Mouse (Mus musculus) Muller cell, postnatal 12 days (primary cell): Measurements from ENCODE around the gene Gm5965.
"Not testable (repeated sequence)": the region's sequence is repeated elsewhere in the genome, so short reads cannot be mapped to it uniquely, and the experiment has no call there.

ENCODE experiments used
- DNase-seq: peaks from one replicate; pipeline ENCODE4 v3.0.0-alpha.2; 2015; ENCODE audit errors: inconsistent ontology term

The Gm5965 gene

GRCm38 (mm10) chr16:88777596-88777995 is at the start of gene Gm5965:
TSS of gene Gm5965 (plus strand) at chr16:88777896.
- DNase-seq = no peak

DNA sequence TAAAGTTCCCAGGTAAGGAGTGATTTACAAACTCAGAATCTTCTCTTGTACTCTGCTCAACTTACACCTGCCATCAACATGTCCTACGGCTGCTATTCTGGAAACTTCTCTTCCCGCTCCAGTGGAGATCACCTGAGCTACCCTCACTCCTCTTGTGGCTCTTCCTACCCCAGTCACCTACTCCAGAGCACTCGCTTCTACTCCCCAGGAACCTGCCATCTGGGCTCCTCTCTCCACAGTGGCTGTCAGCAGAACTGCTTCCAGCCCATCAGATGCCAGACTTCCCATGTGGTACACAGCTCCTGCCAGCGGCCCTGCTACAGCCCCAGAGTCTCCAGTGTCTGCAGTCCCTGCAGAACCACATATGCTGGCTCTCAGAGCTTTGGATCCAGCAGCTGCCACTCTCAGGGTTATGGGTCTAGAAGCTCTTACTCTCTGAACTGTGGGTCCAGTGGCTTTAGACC is 48.9 kb upstream of the Gm5965 start, which contains the start of gene Krtap13-1:
Krtap13-1 (plus strand) TSS at position 51 of the 464 bp plus-strand sequence.
- no peak for DNase-seq

DNA sequence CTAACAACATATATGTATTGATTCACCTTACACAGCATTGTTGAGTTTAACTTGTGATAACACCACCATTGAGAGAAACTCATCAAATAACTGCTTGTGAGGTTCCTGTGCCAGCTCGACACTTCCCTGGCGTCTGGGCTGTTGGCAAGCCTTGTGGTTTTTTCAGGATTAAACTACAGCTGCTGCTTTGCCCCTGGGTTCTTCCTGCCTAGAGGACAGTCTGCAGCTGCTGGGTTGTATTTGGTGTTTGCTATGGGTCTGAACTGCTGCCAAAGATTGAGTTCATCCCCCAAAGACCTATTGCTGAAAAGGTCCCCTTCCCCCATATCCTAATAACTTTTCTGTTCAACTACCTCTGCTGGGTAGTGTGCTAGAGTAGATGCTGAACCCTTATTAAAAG is 42.3 kb upstream of the Gm5965 start:
- no peak for DNase-seq

DNA sequence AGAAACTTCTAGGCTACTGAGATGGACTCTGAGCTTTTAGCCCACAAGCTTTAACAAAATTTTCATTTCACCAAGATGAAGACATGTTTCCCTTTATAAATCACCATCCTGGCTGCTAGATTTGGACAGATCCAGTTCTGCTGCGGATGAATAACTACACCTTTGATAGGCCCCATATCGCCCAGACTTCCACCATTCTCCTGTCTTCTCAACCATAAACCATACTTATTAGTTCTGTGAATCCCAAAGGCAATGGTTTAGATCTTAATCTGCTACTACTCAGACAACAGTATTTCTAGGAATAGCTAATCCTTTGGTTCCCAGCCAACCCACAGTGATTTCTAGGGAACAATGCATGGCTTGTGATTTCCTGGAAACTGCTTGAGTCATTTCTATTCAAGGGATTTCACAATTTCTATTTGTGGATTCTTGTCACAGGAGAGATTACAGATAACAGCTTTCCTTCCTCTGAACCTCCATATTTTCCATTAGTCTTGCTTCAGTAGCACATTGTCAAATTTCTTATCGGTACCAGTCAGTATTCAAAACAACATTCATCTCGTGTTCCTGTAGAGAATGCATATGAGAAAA is 32.9 kb upstream of the Gm5965 start:
- peak; percentile 82 for DNase-seq

DNA sequence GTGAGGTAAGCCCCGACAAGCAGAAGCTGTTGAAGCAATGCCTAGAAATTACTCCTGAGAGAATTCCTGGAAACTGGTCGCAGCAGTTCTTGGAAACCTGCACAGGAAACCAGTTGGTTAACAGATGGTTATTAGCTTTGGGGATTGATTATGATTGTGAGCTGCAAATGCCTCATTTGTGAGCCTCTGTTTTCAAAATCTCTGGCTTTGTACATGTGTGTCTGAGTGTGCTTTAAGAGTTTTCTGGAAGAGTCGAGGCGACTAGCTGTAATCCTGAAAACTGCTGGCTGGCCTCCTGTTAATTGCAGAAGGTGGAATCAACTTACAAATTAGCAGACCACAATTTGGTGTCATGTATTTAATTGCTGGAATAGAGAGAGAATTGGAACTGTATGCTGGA is 29.8 kb upstream of the Gm5965 start:
- no peak for DNase-seq

GRCm38 (mm10) chr16:88751535-88751934 is 26.2 kb upstream of the Gm5965 start, which contains the start of gene Krtap13:
TSS of gene Krtap13 (minus strand) at chr16:88751635.
- DNase-seq = not testable (repeated sequence)

- DNase-seq = not testable (repeated sequence)
Measured at GRCm38 (mm10) chr16:88758547-88758946, 19.1 kb upstream of the Gm5965 start, which contains the start of gene 2310034C09Rik. TSS of gene 2310034C09Rik (plus strand) at chr16:88758847.

DNA sequence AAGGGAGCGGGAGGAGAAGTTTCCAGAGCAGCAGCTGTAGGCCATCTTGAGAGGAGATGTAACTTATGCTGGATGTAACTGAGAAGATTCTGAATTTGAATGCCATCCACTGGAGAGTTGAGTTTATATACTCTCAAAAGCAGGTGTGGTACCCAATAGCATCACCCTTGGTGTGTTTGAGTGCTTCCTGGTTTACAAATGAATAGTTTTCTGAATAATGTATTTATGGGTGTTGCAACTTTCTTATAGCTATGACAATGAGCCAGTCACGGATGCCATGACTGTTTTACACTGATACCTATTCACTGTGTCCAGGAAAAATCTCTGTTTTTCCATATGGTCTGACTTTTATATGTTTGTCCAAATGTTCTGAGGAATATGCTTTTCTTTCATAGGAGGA is 3.6 kb upstream of the Gm5965 start, which contains the start of gene 2310057N15Rik:
2310057N15Rik (minus strand) TSS at position 101 of the 400 bp plus-strand sequence.
- no peak for DNase-seq

DNA sequence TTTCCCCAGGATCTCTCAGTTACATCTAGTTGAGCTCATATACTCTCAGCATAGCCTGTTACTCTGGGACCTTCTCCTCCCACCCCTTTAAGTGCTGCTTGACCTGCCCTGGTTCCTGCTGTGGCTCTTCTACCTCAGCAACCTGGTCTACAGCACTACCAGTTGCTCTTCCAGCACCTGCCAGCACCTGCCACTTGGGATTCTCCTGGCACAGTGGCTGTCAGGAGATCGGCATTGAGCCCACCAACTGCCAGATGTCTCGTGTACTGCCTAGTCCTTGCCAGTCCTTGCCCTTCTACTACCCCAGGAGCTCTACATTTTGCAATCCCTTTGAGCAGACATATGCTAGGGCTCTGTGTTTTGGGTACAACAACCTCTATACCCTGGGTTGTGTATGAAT is 9.1 kb downstream of the Gm5965 start:
- no peak for DNase-seq

GRCm38 (mm10) chr16:88811827-88812226 is 34.1 kb downstream of the Gm5965 start, which contains the start of gene Gm20741:
TSS of gene Gm20741 (minus strand) at chr16:88812220.
- DNase-seq = no peak

GRCm38 (mm10) chr16:88820066-88820465 is 42.4 kb downstream of the Gm5965 start, which contains the start of gene Krtap15:
TSS of gene Krtap15 (plus strand) at chr16:88820215.
- DNase-seq = no peak

DNA sequence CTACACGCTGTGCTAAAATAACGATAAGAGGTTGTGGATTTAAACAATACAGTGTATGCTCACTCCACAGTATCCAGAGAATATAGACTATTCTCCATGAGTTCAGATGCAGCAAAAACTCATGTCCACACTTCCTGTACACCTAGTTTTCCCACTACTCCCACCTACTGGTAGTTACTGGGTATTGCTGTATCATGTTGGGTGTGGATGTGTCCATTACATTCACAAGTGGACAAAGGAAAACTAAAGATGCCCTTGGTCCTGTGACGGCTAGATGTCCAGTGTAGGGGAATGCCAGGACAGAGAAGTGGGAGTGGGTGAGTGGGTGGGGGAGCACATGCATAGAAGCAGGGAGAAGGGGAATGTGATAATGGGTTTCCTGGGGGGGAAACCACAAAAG is 46.0 kb downstream of the Gm5965 start:
- peak; percentile 31 for DNase-seq

GRCm38 (mm10) chr16:88826095-88826652 is 48.5 kb downstream of the Gm5965 start, which contains the start of gene Krtap14:
TSS of gene Krtap14 (minus strand) at chr16:88826145.
- DNase-seq = no peak

GRCm38 (mm10) chr16:88826978-88827377 is 49.3 kb downstream of the Gm5965 start:
- DNase-seq = no peak
